Mouse (Mus musculus) myocyte (in vitro differentiated cells): ENCODE data around the gene Ms4a18. TPM values are rescaled to one million over a fixed set of nuclear protein-coding genes. Genes with fewer than 3 reads are reported as not detected.

ENCODE experiments used
- H3K27me3 ChIP-seq: one replicate; pipeline ENCODE4 v1.6.1; 2011; ENCODE audit not compliant: control insufficient read depth, insufficient read depth, insufficient read length
- H3K36me3 ChIP-seq: one replicate; pipeline ENCODE4 v1.6.1; 2011; ENCODE audit not compliant: control insufficient read depth, insufficient read depth
- H3K4me2 ChIP-seq: one replicate; pipeline ENCODE4 v1.6.1; 2011; ENCODE audit warnings: low read depth, control low read depth
- H3K4me3 ChIP-seq: one replicate; pipeline ENCODE4 v1.5.1; 2011; ENCODE audit warnings: mild to moderate bottlenecking, control low read depth, moderate library complexity
- H3K79me2 ChIP-seq: one replicate; pipeline ENCODE4 v1.6.1; 2011; ENCODE audit not compliant: control insufficient read depth, insufficient read depth
- H3ac ChIP-seq: one replicate; pipeline ENCODE4 v1.6.1; 2011; ENCODE audit not compliant: control insufficient read depth, insufficient read length
- CEBPB ChIP-seq: IDR thresholded peaks from 2 replicates; pipeline ENCODE4 v1.6.1; 2011; ENCODE audit warnings: mild to moderate bottlenecking, moderate library complexity; ENCODE audit not compliant: poor library complexity, insufficient read depth, severe bottlenecking
- E2F4 ChIP-seq: IDR thresholded peaks from one replicate; pipeline ENCODE4 v1.6.1; 2011; ENCODE audit warnings: mild to moderate bottlenecking, control low read depth, moderate library complexity; ENCODE audit not compliant: insufficient read depth
- MAX ChIP-seq: IDR thresholded peaks from one replicate; pipeline ENCODE4 v1.6.1; 2011; ENCODE audit warnings: low read depth, mild to moderate bottlenecking, control low read depth
- MYOD1 ChIP-seq, 3 experiments: IDR thresholded peaks; one replicate each; pipeline ENCODE4 v1.6.1; 2011; ENCODE audit warnings: control low read depth in 2 of 3, low read depth in 2 of 3, mild to moderate bottlenecking in 2 of 3, moderate library complexity in 1 of 3; ENCODE audit not compliant: insufficient read length in 2 of 3, control insufficient read depth in 1 of 3
- MYOG ChIP-seq, 3 experiments: IDR thresholded peaks; one replicate each; pipeline ENCODE4 v1.6.1; 2011; ENCODE audit warnings: control low read depth in 2 of 3, low read depth in 2 of 3, mild to moderate bottlenecking in 2 of 3; ENCODE audit not compliant: insufficient read length in 2 of 3, control insufficient read depth in 1 of 3, insufficient read depth in 1 of 3
- POLR2A ChIP-seq: IDR thresholded peaks from one replicate; pipeline ENCODE4 v1.6.1; 2011; ENCODE audit warnings: low read depth, mild to moderate bottlenecking, control low read depth, moderate library complexity; ENCODE audit not compliant: insufficient read length
- POLR2AphosphoS2 ChIP-seq: IDR thresholded peaks from one replicate; pipeline ENCODE4 v1.6.1; 2011; ENCODE audit warnings: low read depth, control low read depth; ENCODE audit not compliant: insufficient read length
- REST ChIP-seq: IDR thresholded peaks from one replicate; pipeline ENCODE4 v1.6.1; 2011; ENCODE audit warnings: mild to moderate bottlenecking, control low read depth, moderate library complexity; ENCODE audit not compliant: insufficient read depth, insufficient read length
- SRF ChIP-seq: IDR thresholded peaks from one replicate; pipeline ENCODE4 v1.6.1; 2011; ENCODE audit warnings: low read depth; ENCODE audit not compliant: control insufficient read depth, insufficient read length
- TCF12 ChIP-seq: IDR thresholded peaks from one replicate; pipeline ENCODE4 v1.6.1; 2011; ENCODE audit warnings: mild to moderate bottlenecking, control low read depth; ENCODE audit not compliant: poor library complexity, insufficient read depth, severe bottlenecking
- TCF3 ChIP-seq: IDR thresholded peaks from one replicate; pipeline ENCODE4 v1.6.1; 2011; ENCODE audit warnings: low read depth, control low read depth; ENCODE audit not compliant: insufficient read length
- USF1 ChIP-seq: IDR thresholded peaks from one replicate; pipeline ENCODE4 v1.6.1; 2011; ENCODE audit warnings: low read depth, mild to moderate bottlenecking, control low read depth, moderate library complexity
- polyA plus RNA-seq: library from polyadenylated mRNA; unstranded; fragments of >200 nt; fragmentation: generic; extraction: Trizol; gene quantifications from one replicate; pipeline ENCODE4 v1.2.1, GENCODE M21; 2012; ENCODE audit warnings: missing spikeins

Ms4a18 gene
- polyA plus RNA-seq, 1 experiment, result 0.04 TPM

DNA sequence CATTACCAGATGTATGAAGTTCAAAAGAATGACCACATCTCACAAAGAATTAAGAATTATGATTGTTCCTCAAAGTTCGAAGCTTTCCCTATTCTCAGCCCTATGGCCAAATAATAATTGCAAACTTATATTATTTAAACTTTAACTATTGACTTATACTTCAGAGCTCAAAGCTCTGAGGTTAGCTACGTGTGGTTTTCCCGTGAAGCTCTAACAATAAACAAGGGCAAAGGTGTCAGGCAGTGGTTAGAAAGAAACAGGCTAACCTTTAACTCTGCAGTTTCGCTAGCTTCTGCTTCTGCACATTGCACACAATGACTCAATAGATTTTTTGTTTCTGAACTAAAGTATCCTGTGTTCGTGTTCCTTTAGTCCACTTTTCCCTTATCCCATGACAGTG is 35.0 kb upstream of the Ms4a18 start:
- Histone ChIP-seq H3K27me3 (no peaks in the 10 kb centered on the region), H3K4me3 (no peak overlapping the region), H3K4me2 (no peak overlapping the region), H3K36me3 (no peaks in the 10 kb centered on the region), H3ac (no peak overlapping the region), H3K79me2 (no peaks in the 10 kb centered on the region)
- TF ChIP-seq CEBPB (no peak), POLR2AphosphoS2 (no peak), TCF12 (no peak), SRF (no peak), E2F4 (no peak), REST (no peak)

DNA sequence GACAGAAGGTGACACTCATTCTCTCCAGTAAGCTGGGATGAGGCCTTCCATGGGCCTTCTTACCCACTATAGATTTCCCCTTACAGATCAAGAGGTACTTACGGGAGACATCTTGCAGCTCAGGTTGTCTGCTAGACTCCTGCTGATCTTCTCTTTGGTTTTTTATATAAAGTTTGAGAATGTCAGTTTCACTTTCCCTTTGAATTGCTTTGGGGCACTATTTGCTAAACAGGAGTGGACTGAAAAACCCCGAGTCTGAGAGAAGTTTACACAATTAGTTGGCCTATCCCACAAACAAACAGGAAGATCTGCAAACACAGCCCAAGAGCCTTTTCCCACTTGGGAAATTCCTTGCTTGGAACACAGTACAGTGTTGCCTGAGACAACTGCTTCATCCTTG is 32.5 kb upstream of the Ms4a18 start:
- H3K79me2 ChIP-seq, result no peaks in the 10 kb centered on the region
- no peak overlapping the region for H3K4me2 ChIP-seq
- no peak overlapping the region for H3K4me3 ChIP-seq
- H3K27me3 ChIP-seq, result no peaks in the 10 kb centered on the region
- no peak overlapping the region for H3ac ChIP-seq
- no peaks in the 10 kb centered on the region for H3K36me3 ChIP-seq
- TF ChIP-seq SRF (no peak), CEBPB (no peak), TCF3 (no peak), USF1 (no peak), POLR2AphosphoS2 (no peak), MYOG (IDR thresholded peaks at IDR 0.05; ENCODE audit: control insufficient read depth in 1 of 3, insufficient read depth in 1 of 3, insufficient read length in 2 of 3, low read depth in 2 of 3) (no peak)

GRCm38 (mm10) chr19:11049426-11049825 is 31.6 kb upstream of the Ms4a18 start:
- Histone ChIP-seq H3K79me2 (no peaks in the 10 kb centered on the region), H3ac (no peak overlapping the region), H3K27me3 (no peaks in the 10 kb centered on the region), H3K36me3 (no peaks in the 10 kb centered on the region), H3K4me3 (no peak overlapping the region), H3K4me2 (no peak overlapping the region)
- no peak for TF ChIP-seq MYOG (IDR thresholded peaks at IDR 0.05; ENCODE audit: control insufficient read depth in 1 of 3, insufficient read depth in 1 of 3, insufficient read length in 2 of 3, low read depth in 2 of 3)

- H3K27me3 ChIP-seq, result no peaks in the 10 kb centered on the region
- no peak overlapping the region for H3K4me3 ChIP-seq
- TF ChIP-seq MYOD1 (IDR thresholded peaks at IDR 0.05; ENCODE audit: control insufficient read depth in 1 of 3, insufficient read length in 2 of 3, low read depth in 2 of 3) (no peak), MYOG (IDR thresholded peaks at IDR 0.05; ENCODE audit: control insufficient read depth in 1 of 3, insufficient read depth in 1 of 3, insufficient read length in 2 of 3, low read depth in 2 of 3) (no peak), MAX (no peak), POLR2A (no peak), SRF (no peak), TCF3 (no peak), E2F4 (no peak), USF1 (no peak), REST (no peak), CEBPB (no peak), TCF12 (no peak), POLR2AphosphoS2 (no peak)
These were observed 30.7 kb upstream of the Ms4a18 start for GRCm38 (mm10) chr19:11048503-11048902.

GRCm38 (mm10) chr19:11048009-11048408 is 30.2 kb upstream of the Ms4a18 start:
- no peak overlapping the region for H3K4me2 ChIP-seq
- no peaks in the 10 kb centered on the region for H3K27me3 ChIP-seq
- no peaks in the 10 kb centered on the region for H3K36me3 ChIP-seq
- no peak overlapping the region for H3ac ChIP-seq
- no peak overlapping the region for H3K4me3 ChIP-seq
- no peaks in the 10 kb centered on the region for H3K79me2 ChIP-seq
- TF ChIP-seq E2F4 (no peak), USF1 (no peak), REST (no peak), SRF (no peak), CEBPB (no peak), MAX (no peak)

More at GRCm38 (mm10) chr19:11048503-11048902, 30.7 kb upstream of the Ms4a18 start:
- H3K36me3 ChIP-seq, result no peaks in the 10 kb centered on the region
- no peak overlapping the region for H3ac ChIP-seq
- H3K4me2 ChIP-seq, result no peak overlapping the region
- H3K79me2 ChIP-seq, result no peaks in the 10 kb centered on the region
